Mouse (Mus musculus): ENCODE results near the gene Iqgap2. TPM values are rescaled to one million over a fixed set of nuclear protein-coding genes. Genes with fewer than 3 reads are reported as not detected.

Iqgap2 gene
- polyA plus RNA-seq, 1 experiment = 18.5 TPM

- TF ChIP-seq POLR2A (IDR thresholded peaks at IDR 0.05; ENCODE audit: insufficient read depth, low read length) (no peak), CTCF (IDR thresholded peaks at IDR 0.05; ENCODE audit: low read depth, low read length) (no peak), EP300 (IDR thresholded peaks at IDR 0.05; ENCODE audit: insufficient read depth, low read depth, low read length) (no peak)
- Histone ChIP-seq H3K27me3 (ENCODE audit: control insufficient read depth, insufficient read depth, low read length, poor library complexity, severe bottlenecking) (no peaks in the 10 kb centered on the region; the same call in 1 of the 2 replicates), H3K27ac (ENCODE audit: insufficient read depth, low read length) (no peak overlapping the region), H3K9ac (ENCODE audit: low read depth, poor library complexity, severe bottlenecking) (no peak overlapping the region), H3K36me3 (ENCODE audit: control insufficient read depth, insufficient read depth, low read length, poor library complexity, severe bottlenecking) (no peaks in the 10 kb centered on the region), H3K9me3 (replicated peaks; ENCODE audit: control insufficient read depth, insufficient read depth, low read length, poor library complexity, severe bottlenecking) (no peaks in the 10 kb centered on the region), H3K4me1 (ENCODE audit: control insufficient read depth, insufficient read depth, low read length) (no peaks in the 10 kb centered on the region), H3K4me3 (ENCODE audit: low read depth, low read length) (no peak overlapping the region)
These were observed 20.7 kb upstream of the Iqgap2 start for GRCm38 (mm10) chr13:95912157-95913045.

- Histone ChIP-seq H3K27ac (ENCODE audit: insufficient read depth, low read length) (no peak overlapping the region), H3K9ac (ENCODE audit: low read depth, poor library complexity, severe bottlenecking) (no peak overlapping the region), H3K4me3 (ENCODE audit: low read depth, low read length) (no peak overlapping the region), H3K4me1 (ENCODE audit: control insufficient read depth, insufficient read depth, low read length) (no peaks in the 10 kb centered on the region), H3K9me3 (replicated peaks; ENCODE audit: control insufficient read depth, insufficient read depth, low read length, poor library complexity, severe bottlenecking) (no peaks in the 10 kb centered on the region), H3K36me3 (ENCODE audit: control insufficient read depth, insufficient read depth, low read length, poor library complexity, severe bottlenecking) (no peaks in the 10 kb centered on the region), H3K27me3 (ENCODE audit: control insufficient read depth, insufficient read depth, low read length, poor library complexity, severe bottlenecking) (no peaks in the 10 kb centered on the region; the same call in 1 of the 2 replicates)
- TF ChIP-seq EP300 (IDR thresholded peaks at IDR 0.05; ENCODE audit: insufficient read depth, low read depth, low read length) (no peak), POLR2A (IDR thresholded peaks at IDR 0.05; ENCODE audit: insufficient read depth, low read length) (no peak), CTCF (IDR thresholded peaks at IDR 0.05; ENCODE audit: low read depth, low read length) (no peak)
These were observed 18.5 kb upstream of the Iqgap2 start for GRCm38 (mm10) chr13:95910270-95910669.

GRCm38 (mm10) chr13:95909244-95909643 lies 17.5 kb upstream of the Iqgap2 start:
- no peak overlapping the region for H3K27ac ChIP-seq (ENCODE audit: insufficient read depth, low read length)
- no peaks in the 10 kb centered on the region; the same call in 1 of the 2 replicates for H3K27me3 ChIP-seq (ENCODE audit: control insufficient read depth, insufficient read depth, low read length, poor library complexity, severe bottlenecking)
- H3K4me3 ChIP-seq (ENCODE audit: low read depth, low read length) = no peak overlapping the region
- H3K36me3 ChIP-seq (ENCODE audit: control insufficient read depth, insufficient read depth, low read length, poor library complexity, severe bottlenecking) = no peaks in the 10 kb centered on the region
- H3K9me3 ChIP-seq (replicated peaks; ENCODE audit: control insufficient read depth, insufficient read depth, low read length, poor library complexity, severe bottlenecking) = no peaks in the 10 kb centered on the region; the same call in 1 of the 2 replicates
- no peaks in the 10 kb centered on the region for H3K4me1 ChIP-seq (ENCODE audit: control insufficient read depth, insufficient read depth, low read length)
- TF ChIP-seq CTCF (IDR thresholded peaks at IDR 0.05; ENCODE audit: low read depth, low read length) (no peak), POLR2A (IDR thresholded peaks at IDR 0.05; ENCODE audit: insufficient read depth, low read length) (no peak), EP300 (IDR thresholded peaks at IDR 0.05; ENCODE audit: insufficient read depth, low read depth, low read length) (no peak)
- no peak overlapping the region for H3K9ac ChIP-seq (ENCODE audit: low read depth, poor library complexity, severe bottlenecking)

GRCm38 (mm10) chr13:95902696-95903095 lies 11.0 kb upstream of the Iqgap2 start:
- no peak overlapping the region for H3K9ac ChIP-seq (ENCODE audit: low read depth, poor library complexity, severe bottlenecking)
- H3K4me3 ChIP-seq (ENCODE audit: low read depth, low read length) = no peak overlapping the region
- no peaks in the 10 kb centered on the region for H3K4me1 ChIP-seq (ENCODE audit: control insufficient read depth, insufficient read depth, low read length)
- H3K27ac ChIP-seq (ENCODE audit: insufficient read depth, low read length) = no peak overlapping the region
- TF ChIP-seq EP300 (IDR thresholded peaks at IDR 0.05; ENCODE audit: insufficient read depth, low read depth, low read length) = no peak
- TF ChIP-seq POLR2A (IDR thresholded peaks at IDR 0.05; ENCODE audit: insufficient read depth, low read length) = no peak
- no peak for TF ChIP-seq CTCF (IDR thresholded peaks at IDR 0.05; ENCODE audit: low read depth, low read length)
- H3K36me3 ChIP-seq (ENCODE audit: control insufficient read depth, insufficient read depth, low read length, poor library complexity, severe bottlenecking) = no peaks in the 10 kb centered on the region
- H3K9me3 ChIP-seq (replicated peaks; ENCODE audit: control insufficient read depth, insufficient read depth, low read length, poor library complexity, severe bottlenecking) = no peaks in the 10 kb centered on the region; the same call in 1 of the 2 replicates
- H3K27me3 ChIP-seq (ENCODE audit: control insufficient read depth, insufficient read depth, low read length, poor library complexity, severe bottlenecking) = no peaks in the 10 kb centered on the region; the same call in 1 of the 2 replicates

GRCm38 (mm10) chr13:95899885-95900650 lies 8.3 kb upstream of the Iqgap2 start:
- no peaks in the 10 kb centered on the region for H3K27me3 ChIP-seq (ENCODE audit: control insufficient read depth, insufficient read depth, low read length, poor library complexity, severe bottlenecking)
- no peaks in the 10 kb centered on the region for H3K36me3 ChIP-seq (ENCODE audit: control insufficient read depth, insufficient read depth, low read length, poor library complexity, severe bottlenecking)
- no peaks in the 10 kb centered on the region for H3K4me1 ChIP-seq (ENCODE audit: control insufficient read depth, insufficient read depth, low read length)
- H3K9ac ChIP-seq (ENCODE audit: low read depth, poor library complexity, severe bottlenecking) = no peak overlapping the region
- H3K9me3 ChIP-seq (replicated peaks; ENCODE audit: control insufficient read depth, insufficient read depth, low read length, poor library complexity, severe bottlenecking) = no peaks in the 10 kb centered on the region; the same call in 1 of the 2 replicates
- no peak overlapping the region for H3K4me3 ChIP-seq (ENCODE audit: low read depth, low read length)
- TF ChIP-seq EP300 (IDR thresholded peaks at IDR 0.05; ENCODE audit: insufficient read depth, low read depth, low read length) (no peak), POLR2A (IDR thresholded peaks at IDR 0.05; ENCODE audit: insufficient read depth, low read length) (no peak), CTCF (IDR thresholded peaks at IDR 0.05; ENCODE audit: low read depth, low read length) (no peak)
- H3K27ac ChIP-seq (ENCODE audit: insufficient read depth, low read length) = no peak overlapping the region
